Mouse (Mus musculus): ENCODE measurements around the gene Chst15.

The Chst15 gene

GRCm38 (mm10) chr7:132336781-132337180 is 19.8 kb upstream of the Chst15 start:
- 34% methylated on average over 3 of the region's 3 CpGs for WGBS

- 96% methylated on average over 4 of the region's 4 CpGs for WGBS
These were observed 18.3 kb upstream of the Chst15 start for GRCm38 (mm10) chr7:132335367-132335766.

DNA sequence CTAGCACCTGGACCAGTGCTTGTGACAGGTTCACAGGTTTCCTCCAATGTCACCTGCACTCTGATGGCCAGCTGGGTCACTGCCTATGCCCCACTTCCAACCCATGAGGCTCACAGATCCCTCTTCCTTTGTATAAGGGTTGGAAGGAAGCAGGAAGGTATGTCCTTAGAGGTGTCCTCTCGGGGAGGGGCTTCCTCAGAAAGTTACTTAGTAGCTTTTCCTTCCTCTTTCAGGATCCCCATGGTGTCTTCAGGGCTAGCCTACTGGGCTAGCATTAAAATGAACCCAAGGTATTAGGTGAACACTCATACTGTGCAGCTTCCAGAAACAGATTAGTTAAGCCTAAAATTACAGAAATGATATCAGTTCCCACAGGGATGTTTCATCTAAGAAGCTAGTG is 16.1 kb upstream of the Chst15 start:
- WGBS: 81% methylated on average over 1 of the region's 1 CpGs

DNA sequence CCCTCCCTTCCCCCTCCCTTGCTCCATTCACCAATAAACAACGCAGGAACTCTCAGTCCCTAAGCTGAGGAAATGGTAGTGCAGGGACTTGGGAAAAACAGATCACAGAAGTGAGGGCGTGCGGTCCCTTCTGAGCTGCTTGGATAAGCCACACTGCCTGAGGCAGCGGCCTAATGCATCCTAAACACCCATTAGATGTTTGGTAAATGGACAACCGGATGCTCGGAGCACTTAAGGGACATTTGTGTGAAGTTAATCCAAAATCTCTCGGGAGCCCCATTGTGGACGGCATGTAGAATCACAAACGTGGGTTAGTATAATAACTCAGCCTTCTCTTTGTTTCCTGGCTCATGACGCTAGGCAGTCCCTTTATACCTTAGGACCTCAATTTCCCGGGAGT is 15.1 kb upstream of the Chst15 start:
- 44% methylated on average over 11 of the region's 11 CpGs for WGBS

DNA sequence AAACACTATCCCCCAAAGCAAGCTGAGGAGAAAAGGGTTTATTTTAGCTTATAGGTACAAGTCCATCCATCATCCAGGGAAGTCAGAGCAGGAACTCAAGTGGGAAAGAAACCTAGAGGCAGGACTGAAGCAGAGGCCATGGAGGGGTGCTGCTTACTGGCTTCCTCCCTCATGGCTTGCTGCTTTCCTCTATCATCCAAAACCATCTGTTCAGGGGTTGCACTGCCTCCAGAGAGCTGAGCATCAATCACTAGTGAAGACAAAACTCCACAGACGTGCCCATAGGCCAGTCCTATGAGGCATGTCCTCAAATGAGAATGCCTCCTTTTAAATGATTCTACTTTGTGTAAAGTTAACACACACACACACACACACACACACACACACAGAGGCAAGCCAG is 13.2 kb upstream of the Chst15 start:
- 73% methylated on average over 1 of the region's 1 CpGs for WGBS

DNA sequence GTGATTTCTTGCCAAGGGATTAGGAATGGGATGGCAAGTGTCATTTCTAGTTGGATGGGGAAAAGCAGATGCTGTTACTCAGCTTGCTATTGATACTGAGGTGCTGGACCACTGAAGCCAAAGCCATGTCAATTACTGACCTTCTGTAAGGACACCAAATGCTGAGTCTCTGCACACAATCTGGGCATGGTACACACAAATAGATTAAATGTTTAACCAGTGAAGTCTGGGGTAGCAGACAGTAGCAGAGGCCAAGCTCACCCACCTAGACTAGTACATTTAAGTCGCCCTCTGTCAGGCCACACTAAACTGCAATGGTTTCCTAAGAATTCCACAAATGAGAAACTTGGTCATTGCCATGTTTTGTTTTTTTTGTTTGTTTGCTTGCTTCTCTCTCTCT is 11.6 kb upstream of the Chst15 start:
- WGBS: 100% methylated on average over 1 of the region's 1 CpGs

- 41% methylated on average over 5 of the region's 5 CpGs for WGBS
These were observed 8.7 kb upstream of the Chst15 start for GRCm38 (mm10) chr7:132325549-132326331.

DNA sequence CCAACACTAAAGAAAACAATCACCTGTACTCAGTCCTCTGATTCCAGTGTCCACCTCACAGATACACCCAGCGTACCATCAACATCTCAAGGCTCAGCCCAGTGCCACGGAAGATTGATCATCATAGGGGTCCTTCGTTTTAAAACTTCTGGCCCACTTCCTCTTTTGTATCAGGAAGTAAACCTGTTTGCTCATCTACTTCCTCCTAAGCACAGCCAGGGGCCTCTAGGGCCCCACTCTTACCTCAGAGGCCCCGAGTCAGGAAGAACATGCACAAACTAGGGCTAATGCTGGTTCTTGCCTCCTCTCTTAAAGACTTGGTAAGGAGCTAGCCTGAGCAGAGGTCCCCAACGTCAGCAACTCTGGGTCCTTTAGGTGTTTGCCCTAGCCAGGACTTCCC is 6.4 kb upstream of the Chst15 start:
- 85% methylated on average over 5 of the region's 5 CpGs for WGBS

DNA sequence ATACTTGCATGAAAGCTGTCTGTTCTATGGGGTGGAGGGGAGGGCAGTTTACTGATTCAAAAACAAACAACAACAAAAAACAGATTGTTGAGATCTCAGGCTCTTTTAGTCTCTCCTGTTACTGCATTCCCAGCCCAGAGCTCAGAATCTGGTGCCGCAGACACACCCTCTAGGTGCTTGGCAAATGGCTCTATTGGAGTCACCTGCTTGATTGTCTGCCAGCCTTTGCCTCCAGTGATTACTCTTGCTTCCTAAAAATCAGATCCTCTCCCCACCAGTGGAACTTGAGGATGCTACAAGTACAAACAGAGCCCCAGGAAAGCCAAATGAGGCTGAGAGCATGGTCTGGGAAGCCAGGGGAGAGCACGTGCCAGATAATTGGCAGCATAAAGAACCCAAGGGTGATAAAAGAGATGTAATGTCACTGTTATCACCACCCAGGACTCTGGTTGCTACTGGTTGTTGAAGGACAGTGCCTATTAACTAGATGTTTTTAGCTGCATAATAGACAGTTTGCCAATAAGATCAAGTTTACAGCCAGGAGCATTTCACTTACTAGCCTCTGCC is 4.4 kb upstream of the Chst15 start:
- 87% methylated on average over 2 of the region's 2 CpGs for WGBS

DNA sequence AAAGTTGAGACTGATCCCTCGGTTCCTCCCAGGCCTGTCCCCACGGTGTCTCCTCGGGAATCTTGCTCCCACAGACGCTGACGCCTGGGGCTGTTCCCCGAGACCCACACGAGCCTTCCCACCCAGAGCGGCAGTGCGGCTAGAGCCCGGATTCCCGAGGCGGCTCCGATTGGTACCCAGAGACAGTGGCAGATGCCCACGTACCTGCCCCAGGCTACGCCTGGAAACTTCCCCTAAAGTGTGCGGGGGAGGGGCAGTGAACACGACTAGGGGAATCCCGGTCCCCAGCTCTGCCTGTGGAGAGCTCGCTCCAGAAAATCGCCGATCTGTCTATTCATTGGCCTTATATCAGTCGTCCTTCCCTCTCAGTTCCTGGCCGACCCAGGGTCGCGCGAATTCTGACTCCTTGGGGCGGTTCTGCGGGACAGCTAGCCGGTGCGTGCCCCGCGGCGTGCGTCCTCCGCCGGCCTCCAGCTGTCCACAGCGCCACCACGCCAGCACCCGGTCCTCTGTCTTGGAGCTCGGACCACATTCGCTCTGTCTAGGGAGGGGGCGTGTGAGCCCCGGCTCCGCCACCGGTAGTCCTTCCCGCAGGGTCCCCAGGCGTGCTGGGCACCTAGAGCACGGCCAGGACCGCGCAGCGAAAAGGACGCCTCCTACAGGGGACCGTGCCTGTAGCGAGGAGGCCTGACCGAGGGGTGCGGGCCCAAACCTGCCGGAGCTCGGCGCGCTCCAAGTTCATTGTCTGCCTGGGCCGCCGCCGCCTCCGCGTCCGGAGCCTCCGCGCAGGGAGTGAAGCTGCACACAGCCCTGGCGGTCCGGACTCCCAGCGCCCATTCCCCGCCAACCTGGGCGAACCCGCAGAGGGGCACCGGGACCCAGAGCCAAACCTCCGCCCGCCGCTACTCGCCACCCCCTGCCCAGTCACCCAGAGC is 660 bp downstream of the Chst15 start:
- WGBS: under 1% methylated on average over 79 of the region's 79 CpGs

DNA sequence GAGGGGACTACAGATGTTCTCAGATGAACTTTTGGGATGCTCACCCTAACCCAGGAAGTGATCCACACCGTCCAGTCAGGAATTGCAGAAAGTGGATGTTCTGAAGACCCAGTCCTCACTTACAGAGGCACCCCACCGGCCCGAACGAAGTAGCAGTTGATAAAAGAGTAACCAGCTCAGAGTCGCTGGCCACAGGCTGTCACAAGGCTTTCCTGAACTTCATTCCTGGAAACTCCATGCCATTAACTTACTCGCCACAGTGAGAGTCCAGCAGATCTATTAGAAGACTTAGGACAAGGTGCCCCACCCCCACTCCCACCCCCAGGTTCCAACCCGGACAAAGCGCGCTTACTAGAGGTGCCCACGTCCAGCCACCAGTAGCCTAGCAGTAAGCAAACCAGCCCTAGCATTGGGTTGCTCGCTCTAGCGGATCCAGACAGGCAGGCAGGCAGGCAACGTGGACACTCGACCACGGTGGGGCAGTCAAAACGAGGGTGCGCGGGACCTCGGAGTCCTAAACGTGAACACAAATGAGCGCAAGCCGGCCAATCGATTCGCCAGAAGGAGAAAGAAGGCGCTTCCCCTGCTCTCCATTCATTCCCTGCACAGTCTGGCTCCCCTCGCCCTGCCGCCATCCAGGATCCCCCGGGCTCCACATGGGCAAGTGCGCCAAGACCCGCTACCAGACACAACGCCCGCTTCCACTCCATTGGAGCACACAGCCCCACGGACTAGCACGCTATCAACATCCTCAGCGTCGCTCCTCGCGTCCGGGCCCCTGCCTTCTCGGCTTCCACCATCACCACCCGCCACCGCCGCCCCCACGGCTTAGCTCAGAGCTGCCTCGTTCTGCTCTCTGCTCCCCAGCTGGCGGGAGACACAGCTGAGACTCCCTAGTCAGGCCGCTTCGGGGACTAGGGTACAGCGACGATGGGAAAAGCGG is 1.6 kb downstream of the Chst15 start:
- 2% methylated on average over 51 of the region's 51 CpGs for WGBS

GRCm38 (mm10) chr7:132312396-132312795 is 4.6 kb downstream of the Chst15 start:
- 51% methylated on average over 8 of the region's 8 CpGs for WGBS

GRCm38 (mm10) chr7:132308537-132309191 is 8.4 kb downstream of the Chst15 start:
- 74% methylated on average over 5 of the region's 5 CpGs for WGBS

DNA sequence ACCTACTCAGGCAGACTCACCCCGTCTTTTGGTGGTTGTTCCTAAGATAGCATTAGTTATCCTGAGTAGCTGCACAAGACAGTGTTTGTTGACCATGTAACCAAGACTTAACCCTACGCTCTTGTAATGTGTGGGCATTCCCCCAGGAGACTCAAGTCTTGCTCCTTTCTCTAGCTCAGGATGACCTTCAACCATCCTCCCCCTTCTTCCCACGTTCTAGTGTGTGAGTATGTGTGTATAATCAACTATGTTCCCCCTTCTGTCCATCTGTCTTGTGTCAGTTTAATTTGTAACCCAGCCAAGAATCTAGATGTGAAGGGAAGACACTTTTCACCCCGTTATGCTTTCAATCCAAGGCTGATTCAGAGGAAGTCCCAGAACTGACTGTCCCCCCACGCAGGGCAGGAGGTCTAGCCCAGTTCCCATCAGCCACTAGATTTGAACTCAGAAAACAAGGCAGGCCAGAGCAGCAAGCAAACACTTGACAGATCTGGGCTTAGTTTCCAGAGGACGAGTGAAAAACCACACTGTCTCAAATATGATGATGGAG is 9.2 kb downstream of the Chst15 start:
- WGBS: 64% methylated on average over 6 of the region's 6 CpGs

DNA sequence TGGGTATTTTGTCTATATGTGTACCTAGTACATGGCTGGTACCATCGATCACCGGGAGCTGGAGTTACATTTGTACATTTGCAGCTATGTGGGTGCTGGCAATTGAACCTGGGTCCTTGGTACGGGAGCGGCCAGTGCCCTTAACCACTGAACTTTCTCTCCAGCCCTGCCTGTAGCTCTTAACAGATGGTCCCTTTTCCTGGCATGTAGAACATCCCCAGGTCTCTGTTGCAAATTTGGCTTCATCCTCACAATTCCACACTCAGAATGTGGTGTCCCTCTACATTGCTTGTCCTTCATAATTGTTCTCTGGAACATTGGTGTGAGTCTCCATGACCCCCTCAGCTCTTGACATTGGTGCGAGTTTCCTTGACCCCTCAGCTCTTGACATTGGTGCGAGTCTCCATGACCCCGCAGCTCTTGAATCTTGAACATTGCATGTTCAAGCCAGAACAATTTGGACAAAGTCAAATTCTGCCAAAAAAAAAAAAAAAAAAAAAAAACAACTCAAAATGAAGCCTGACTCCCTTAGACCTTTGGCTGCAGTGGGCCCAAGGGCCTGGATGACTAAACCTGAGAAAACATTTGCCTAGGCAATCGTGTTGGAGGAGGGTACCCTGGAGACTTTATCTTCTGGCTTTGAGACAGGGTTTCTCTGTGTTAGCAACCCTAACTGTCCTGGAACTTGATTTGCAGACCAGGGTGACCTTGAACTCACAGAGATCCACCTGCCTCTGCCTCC is 10.2 kb downstream of the Chst15 start:
- WGBS: 96% methylated on average over 8 of the region's 8 CpGs

- WGBS: 88% methylated on average over 5 of the region's 5 CpGs
These were observed 11.3 kb downstream of the Chst15 start for GRCm38 (mm10) chr7:132305492-132306375.

DNA sequence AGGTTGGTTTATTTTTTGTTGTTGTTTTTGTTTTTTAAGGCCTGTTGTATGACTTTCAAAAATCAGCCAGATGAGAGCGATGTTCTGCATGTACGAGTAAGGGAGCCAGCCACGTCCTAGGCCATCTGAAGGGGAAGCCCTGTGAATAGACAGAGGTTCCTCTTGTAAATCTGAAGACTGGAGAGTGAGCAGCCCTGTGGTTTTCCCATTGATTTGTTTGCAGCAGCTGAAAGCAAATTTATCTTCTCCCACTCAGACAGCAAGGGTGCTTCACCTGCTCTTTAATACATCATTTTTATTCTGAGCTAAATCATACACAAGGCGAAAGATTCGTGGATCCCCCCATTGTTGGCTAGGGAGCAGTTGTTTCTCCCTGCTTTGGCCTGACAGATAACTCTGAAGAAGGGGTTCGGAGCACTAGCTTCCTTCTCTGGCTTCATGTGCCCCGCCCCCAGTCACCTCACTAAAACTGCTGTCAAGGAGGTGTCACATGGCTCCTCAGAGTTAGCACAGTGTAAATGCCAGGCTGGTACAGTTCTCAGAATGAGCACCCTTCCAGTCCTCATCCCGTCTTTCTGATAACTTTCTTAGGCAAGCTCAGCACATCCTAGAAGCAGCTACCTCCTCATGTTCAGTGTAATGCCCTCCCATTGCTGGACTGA is 12.5 kb downstream of the Chst15 start:
- 68% methylated on average over 8 of the region's 8 CpGs for WGBS

GRCm38 (mm10) chr7:132303988-132304387 is 13.0 kb downstream of the Chst15 start:
- 57% methylated on average over 7 of the region's 7 CpGs for WGBS
